Mouse (Mus musculus) hindbrain, embryonic 14.5 days (tissue): Measurements from ENCODE around the gene Hmgcs1. TPM values are rescaled to one million over a fixed set of nuclear protein-coding genes. Genes with fewer than 3 reads are reported as not detected.

Source experiments
- ATAC-seq: fragments of 200-750 bp; cut with Nextera tagmentation; 2 replicates; pipeline ENCODE4 v1.8.0; 2017; ENCODE audit warnings: moderate number of reproducible peaks, mild to moderate bottlenecking, moderate TSS enrichment, moderate library complexity; ENCODE audit not compliant: low FRiP score
- DNase-seq: peaks from one replicate; pipeline ENCODE4 v3.0.0-alpha.2; 2015; ENCODE audit warnings: low spot score
- H3K27ac ChIP-seq: fragments of 300-500 bp; sonication (generic); 2 replicates; pipeline ENCODE4 v1.5.1; 2014; ENCODE audit warnings: mild to moderate bottlenecking, moderate library complexity
- H3K27me3 ChIP-seq: fragments of 300-500 bp; sonication (generic); 2 replicates; pipeline ENCODE4 v1.6.1; 2014; ENCODE audit warnings: mild to moderate bottlenecking, low read length, mixed read lengths; ENCODE audit not compliant: control insufficient read depth, insufficient read depth
- H3K36me3 ChIP-seq: fragments of 300-500 bp; sonication (generic); replicated peaks from 2 replicates; pipeline ENCODE4 v1.6.1; 2014; ENCODE audit not compliant: control insufficient read depth, insufficient read depth
- H3K4me1 ChIP-seq: fragments of 300-500 bp; sonication (generic); replicated peaks from 2 replicates; pipeline ENCODE4 v1.6.1; 2014; ENCODE audit warnings: antibody characterized with exemption, low read length, mixed read lengths; ENCODE audit not compliant: control insufficient read depth, insufficient read depth
- H3K4me2 ChIP-seq: fragments of 300-500 bp; sonication (generic); replicated peaks from 2 replicates; pipeline ENCODE4 v1.6.1; 2014; ENCODE audit warnings: mild to moderate bottlenecking, moderate library complexity
- H3K4me3 ChIP-seq: fragments of 300-500 bp; sonication (generic); replicated peaks from 2 replicates; pipeline ENCODE4 v1.5.1; 2014; ENCODE audit warnings: mild to moderate bottlenecking, low read length
- H3K9ac ChIP-seq: fragments of 300-500 bp; sonication (generic); 2 replicates; pipeline ENCODE4 v1.6.1; 2014
- H3K9me3 ChIP-seq: fragments of 300-500 bp; sonication (generic); 2 replicates; pipeline ENCODE4 v1.6.1; 2016; ENCODE audit warnings: low read length; ENCODE audit not compliant: control insufficient read depth
- WGBS: fragments of 180-500 bp; shearing (Covaris S2); extraction: QIAGEN DNeasy Blood & Tissue Kit; methylation state at CpG from one replicate; pipeline ENCODE4 v1.1.7; 2014; 5-methylcytosine and 5-hydroxymethylcytosine counted together
- polyA plus RNA-seq: library from polyadenylated mRNA; unstranded; fragments of >200 nt; fragmentation: Nextera tagmentation; extraction: Ambion mirVana; gene quantifications from 2 replicates; pipeline ENCODE4 v1.2.1, GENCODE M21; 2014

The Hmgcs1 gene
- polyA plus RNA-seq, 1 experiment from 2014 or later = 533 TPM

DNA sequence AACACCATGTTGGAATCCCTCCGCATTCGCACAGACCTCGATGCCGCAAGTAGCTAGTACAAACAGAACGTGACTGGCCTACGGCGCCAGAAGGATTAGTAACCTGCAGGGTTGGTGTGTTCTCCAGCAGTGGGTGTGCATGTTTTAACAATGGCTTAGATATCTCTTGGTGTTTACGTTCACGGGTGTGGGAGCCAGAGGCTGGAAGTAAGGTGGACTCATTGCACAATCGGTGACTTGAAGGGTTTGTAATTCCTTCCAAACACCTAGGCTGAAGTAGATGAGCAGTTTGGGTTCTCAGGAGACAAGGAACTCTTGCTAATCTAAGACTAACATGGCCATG, 20.1 kb downstream of the Hmgcs1 start:
- H3K4me1 ChIP-seq = no peaks in the 10 kb centered on the region
- no peak overlapping the region for H3K4me3 ChIP-seq
- peaks cover 82% of the 10 kb centered on the region for H3K36me3 ChIP-seq
- no peak overlapping the region for H3K4me2 ChIP-seq
- no peak for DNase-seq
- ATAC-seq = no peak; the same call in 1 of the 2 replicates
- no peaks in the 10 kb centered on the region for H3K9me3 ChIP-seq
- H3K27ac ChIP-seq = no peak overlapping the region
- no peaks in the 10 kb centered on the region for H3K27me3 ChIP-seq
- H3K9ac ChIP-seq = no peak overlapping the region
- 86% methylated on average over 10 of the region's 10 CpGs for WGBS

- Histone ChIP-seq H3K27me3 (no peaks in the 10 kb centered on the region), H3K9ac (no peak overlapping the region), H3K4me1 (no peaks in the 10 kb centered on the region), H3K4me2 (no peak overlapping the region), H3K4me3 (no peak overlapping the region), H3K9me3 (no peaks in the 10 kb centered on the region), H3K36me3 (peaks cover 62% of the 10 kb centered on the region), H3K27ac (no peak overlapping the region)
- ATAC-seq = no peak
- DNase-seq = no peak
- WGBS = 91% methylated on average over 11 of the region's 11 CpGs
Measured at GRCm38 (mm10) chr13:119712463-119712862, 22.3 kb downstream of the Hmgcs1 start.

GRCm38 (mm10) chr13:119713107-119713787, 23.1 kb downstream of the Hmgcs1 start:
- H3K4me3 ChIP-seq = no peak overlapping the region
- 75% methylated on average over 8 of the region's 8 CpGs for whole genome bisulfite sequencing
- H3K9me3 ChIP-seq = no peaks in the 10 kb centered on the region
- no peak overlapping the region for H3K4me2 ChIP-seq
- no peak overlapping the region for H3K27ac ChIP-seq
- no peak for ATAC-seq
- no peaks in the 10 kb centered on the region for H3K27me3 ChIP-seq
- DNase-seq = no peak
- no peak overlapping the region for H3K9ac ChIP-seq
- H3K36me3 ChIP-seq = peaks cover 55% of the 10 kb centered on the region
- H3K4me1 ChIP-seq = no peaks in the 10 kb centered on the region

- no peak overlapping the region for H3K9ac ChIP-seq
- 77% methylated on average over 9 of the region's 9 CpGs for WGBS
- H3K9me3 ChIP-seq = no peaks in the 10 kb centered on the region
- no peak overlapping the region for H3K27ac ChIP-seq
- H3K4me3 ChIP-seq = no peak overlapping the region
- peaks cover 50% of the 10 kb centered on the region for H3K36me3 ChIP-seq
- no peaks in the 10 kb centered on the region for H3K4me1 ChIP-seq
- H3K27me3 ChIP-seq = no peaks in the 10 kb centered on the region
- ATAC-seq = no peak
- no peak overlapping the region for H3K4me2 ChIP-seq
- DNase-seq = no peak
Measured at GRCm38 (mm10) chr13:119713821-119714220, 23.6 kb downstream of the Hmgcs1 start.

- no peak for ATAC-seq
- Histone ChIP-seq H3K4me1 (no peaks in the 10 kb centered on the region), H3K9me3 (no peaks in the 10 kb centered on the region), H3K9ac (no peak overlapping the region), H3K36me3 (peaks cover 27% of the 10 kb centered on the region), H3K4me2 (no peak overlapping the region), H3K27me3 (no peaks in the 10 kb centered on the region), H3K4me3 (no peak overlapping the region), H3K27ac (no peak overlapping the region)
- 92% methylated on average over 2 of the region's 2 CpGs for WGBS
- DNase-seq = no peak
Measured at GRCm38 (mm10) chr13:119716105-119716504, 25.9 kb downstream of the Hmgcs1 start.

- no peak for ATAC-seq
- DNase-seq = no peak
- H3K4me1 ChIP-seq = no peaks in the 10 kb centered on the region
- no peak overlapping the region for H3K4me2 ChIP-seq
- no peaks in the 10 kb centered on the region for H3K27me3 ChIP-seq
- H3K4me3 ChIP-seq = no peak overlapping the region
- H3K9me3 ChIP-seq = no peaks in the 10 kb centered on the region
- H3K9ac ChIP-seq = no peak overlapping the region
- no peaks in the 10 kb centered on the region for H3K36me3 ChIP-seq
- no peak overlapping the region for H3K27ac ChIP-seq
- WGBS = 85% methylated on average over 3 of the region's 3 CpGs
Measured at GRCm38 (mm10) chr13:119722447-119722846, 32.3 kb downstream of the Hmgcs1 start.

GRCm38 (mm10) chr13:119723368-119723767, 33.2 kb downstream of the Hmgcs1 start:
- Histone ChIP-seq H3K27me3 (no peaks in the 10 kb centered on the region), H3K9me3 (no peaks in the 10 kb centered on the region), H3K36me3 (no peaks in the 10 kb centered on the region), H3K4me3 (no peak overlapping the region), H3K4me1 (no peaks in the 10 kb centered on the region), H3K9ac (no peak overlapping the region), H3K4me2 (no peak overlapping the region), H3K27ac (no peak overlapping the region)
- DNase-seq (no peak), ATAC-seq (no peak)
- 90% methylated on average over 5 of the region's 5 CpGs for WGBS

DNA sequence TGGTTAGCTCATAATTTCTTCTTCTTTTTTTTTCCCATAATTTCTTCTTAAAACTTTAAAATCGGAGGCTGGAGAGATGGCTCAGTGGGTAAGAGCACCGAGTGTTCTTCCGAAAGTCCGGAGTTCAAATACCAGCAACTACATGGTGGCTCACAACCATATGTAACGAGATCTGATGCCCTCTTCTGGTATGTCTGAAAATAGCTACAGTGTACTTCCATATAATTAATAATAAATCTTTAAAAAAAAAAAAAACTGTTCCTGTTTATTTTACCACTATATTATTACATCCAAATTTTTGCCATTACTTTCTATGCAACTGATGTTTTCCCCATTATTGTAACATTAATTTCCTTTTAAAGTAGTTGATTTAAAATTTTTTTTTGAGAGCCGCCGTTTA, 34.4 kb downstream of the Hmgcs1 start:
- Histone ChIP-seq H3K27ac (no peak overlapping the region), H3K36me3 (no peaks in the 10 kb centered on the region), H3K27me3 (no peaks in the 10 kb centered on the region), H3K9me3 (no peaks in the 10 kb centered on the region), H3K4me3 (no peak overlapping the region), H3K4me1 (no peaks in the 10 kb centered on the region), H3K4me2 (no peak overlapping the region), H3K9ac (no peak overlapping the region)
- DNase-seq = no peak
- ATAC-seq = no peak
- WGBS = 88% methylated on average over 7 of the region's 7 CpGs

GRCm38 (mm10) chr13:119727608-119728387, 37.6 kb downstream of the Hmgcs1 start:
- 0 out of 2 replicates have a peak, but pooled peaks have one; percentile 24 for ATAC-seq
- WGBS = 65% methylated on average over 25 of the region's 26 CpGs

More at GRCm38 (mm10) chr13:119727608-119728387, 37.6 kb downstream of the Hmgcs1 start:
- DNase-seq = no peak
- Histone ChIP-seq H3K4me2 (no peak overlapping the region), H3K4me3 (no peak overlapping the region), H3K9me3 (no peaks in the 10 kb centered on the region), H3K36me3 (no peaks in the 10 kb centered on the region), H3K27me3 (no peaks in the 10 kb centered on the region), H3K9ac (no peak overlapping the region), H3K27ac (no peak overlapping the region), H3K4me1 (no peaks in the 10 kb centered on the region)
